Mouse (Mus musculus) ES-Bruce4 (cell line): ENCODE results near the gene Zfp408. TPM values are rescaled to one million over a fixed set of nuclear protein-coding genes. Genes with fewer than 3 reads are reported as not detected.

Experiments
- H3K27ac ChIP-seq: 2 replicates; pipeline ENCODE4 v1.5.1; 2012; ENCODE audit warnings: low read length, inconsistent platforms; ENCODE audit not compliant: insufficient read depth
- H3K27me3 ChIP-seq: 2 replicates; pipeline ENCODE4 v1.6.1; 2012; ENCODE audit warnings: mild to moderate bottlenecking, low read length, inconsistent platforms; ENCODE audit not compliant: control insufficient read depth, poor library complexity, insufficient read depth, severe bottlenecking
- H3K36me3 ChIP-seq: 2 replicates; pipeline ENCODE4 v1.6.1; 2012; ENCODE audit warnings: inconsistent platforms, mild to moderate bottlenecking, low read length, moderate library complexity; ENCODE audit not compliant: control insufficient read depth, poor library complexity, insufficient read depth, severe bottlenecking
- H3K4me1 ChIP-seq: one replicate; pipeline ENCODE4 v1.8.1; 2011; ENCODE audit warnings: low read length; ENCODE audit not compliant: control insufficient read depth, insufficient read depth
- H3K4me3 ChIP-seq: 2 replicates; pipeline ENCODE4 v1.5.1; 2011; ENCODE audit warnings: low read depth, mild to moderate bottlenecking, low read length
- H3K9ac ChIP-seq: 2 replicates; pipeline ENCODE4 v1.6.1; 2012; ENCODE audit warnings: low read depth, mild to moderate bottlenecking, inconsistent platforms; ENCODE audit not compliant: poor library complexity, severe bottlenecking
- H3K9me3 ChIP-seq: replicated peaks from 2 replicates; pipeline ENCODE4 v1.6.1; 2012; ENCODE audit warnings: mild to moderate bottlenecking, low read length, inconsistent platforms; ENCODE audit not compliant: control insufficient read depth, poor library complexity, insufficient read depth, severe bottlenecking
- CTCF ChIP-seq: IDR thresholded peaks from one replicate; pipeline ENCODE4 v1.8.1; 2011; ENCODE audit warnings: low read depth, low read length
- EP300 ChIP-seq: IDR thresholded peaks from 2 replicates; pipeline ENCODE4 v1.6.1; 2011; ENCODE audit warnings: low read depth, low read length; ENCODE audit not compliant: insufficient read depth
- POLR2A ChIP-seq: IDR thresholded peaks from one replicate; pipeline ENCODE4 v1.8.1; 2011; ENCODE audit warnings: low read length; ENCODE audit not compliant: insufficient read depth
- polyA plus RNA-seq: library from polyadenylated mRNA; stranded (reverse); fragments of >200 nt; gene quantifications from 2 replicates; pipeline ENCODE4 v1.2.4, GENCODE M21; 2011; ENCODE audit warnings: low read depth; ENCODE audit not compliant: missing spikeins, insufficient read depth, insufficient read length

Zfp408 gene
- polyA plus RNA-seq, 1 experiment = 14.9 TPM

DNA sequence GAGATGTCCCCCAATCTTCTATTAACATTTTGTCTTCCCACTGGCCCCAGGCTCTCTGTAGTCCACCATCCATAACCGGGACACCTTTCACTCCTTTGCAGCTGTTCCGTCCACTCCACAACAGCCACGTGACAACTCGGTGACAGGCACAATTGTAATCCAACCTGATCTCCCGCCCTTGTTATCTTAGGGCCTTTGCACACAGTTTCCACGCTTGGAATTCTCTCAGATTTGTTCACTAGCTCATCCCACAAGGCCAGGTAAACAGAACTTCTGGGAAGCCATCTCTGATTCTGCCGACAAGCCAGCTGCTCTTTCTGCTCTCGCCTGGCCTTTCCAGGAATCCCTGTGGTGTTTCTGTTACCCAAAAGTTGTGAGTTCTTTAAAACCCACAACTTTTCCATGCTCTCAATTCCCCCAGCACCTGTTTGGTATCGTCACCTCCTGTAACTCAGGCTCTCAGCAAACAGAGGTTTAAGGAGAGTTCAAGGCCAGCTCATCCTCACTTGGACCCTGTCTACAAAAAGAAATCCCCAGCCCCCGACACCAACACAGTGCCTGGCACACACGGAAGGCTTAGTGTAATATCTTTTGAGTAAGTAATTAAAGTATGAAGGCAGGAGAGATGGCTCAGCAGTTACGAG is 16.1 kb downstream of the Zfp408 start:
- Histone ChIP-seq H3K9ac (no peak overlapping the region), H3K4me1 (no peaks in the 10 kb centered on the region), H3K27ac (no peak overlapping the region), H3K4me3 (no peak overlapping the region), H3K36me3 (no peaks in the 10 kb centered on the region), H3K27me3 (no peaks in the 10 kb centered on the region), H3K9me3 (no peaks in the 10 kb centered on the region)
- no peak for TF ChIP-seq EP300
- TF ChIP-seq POLR2A = no peak
- TF ChIP-seq CTCF = no peak

GRCm38 (mm10) chr2:91632316-91632715 is 17.3 kb downstream of the Zfp408 start:
- no peaks in the 10 kb centered on the region for H3K4me1 ChIP-seq
- H3K9ac ChIP-seq = no peak overlapping the region
- no peaks in the 10 kb centered on the region for H3K36me3 ChIP-seq
- TF ChIP-seq POLR2A = no peak
- TF ChIP-seq CTCF = no peak
- no peak for TF ChIP-seq EP300
- H3K27ac ChIP-seq = no peak overlapping the region
- no peak overlapping the region for H3K4me3 ChIP-seq
- no peaks in the 10 kb centered on the region for H3K27me3 ChIP-seq
- no peaks in the 10 kb centered on the region for H3K9me3 ChIP-seq

GRCm38 (mm10) chr2:91631826-91632225 is 17.8 kb downstream of the Zfp408 start:
- TF ChIP-seq CTCF (no peak), POLR2A (no peak), EP300 (no peak)
- H3K27ac ChIP-seq = no peak overlapping the region
- H3K9me3 ChIP-seq = no peaks in the 10 kb centered on the region
- H3K4me1 ChIP-seq = no peaks in the 10 kb centered on the region
- no peak overlapping the region for H3K9ac ChIP-seq
- no peak overlapping the region for H3K4me3 ChIP-seq
- no peaks in the 10 kb centered on the region for H3K36me3 ChIP-seq
- H3K27me3 ChIP-seq = no peaks in the 10 kb centered on the region

DNA sequence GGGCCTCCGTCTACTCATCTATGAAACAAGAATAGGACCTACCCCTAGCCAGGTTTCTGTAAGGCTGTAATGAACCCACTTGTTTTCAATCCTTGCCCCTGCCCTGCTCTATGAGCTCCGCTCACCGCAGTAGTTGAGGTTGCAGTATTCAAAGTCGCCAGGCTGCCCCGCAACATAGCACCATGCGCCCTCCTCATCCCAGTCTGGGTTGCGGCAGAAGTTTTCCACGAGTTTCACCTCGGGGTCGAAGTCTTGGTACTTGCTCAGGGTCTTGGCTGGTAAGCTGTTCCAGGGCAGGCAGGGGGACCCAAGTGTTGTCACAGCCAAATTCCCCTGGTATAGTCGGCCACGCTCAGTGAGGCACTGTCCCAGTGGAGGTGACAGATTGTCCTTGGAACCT is 19.2 kb downstream of the Zfp408 start:
- TF ChIP-seq CTCF (no peak), POLR2A (no peak), EP300 (no peak)
- Histone ChIP-seq H3K4me1 (no peaks in the 10 kb centered on the region), H3K27ac (no peak overlapping the region), H3K27me3 (no peaks in the 10 kb centered on the region), H3K9me3 (no peaks in the 10 kb centered on the region), H3K36me3 (no peaks in the 10 kb centered on the region), H3K9ac (no peak overlapping the region), H3K4me3 (no peak overlapping the region)

DNA sequence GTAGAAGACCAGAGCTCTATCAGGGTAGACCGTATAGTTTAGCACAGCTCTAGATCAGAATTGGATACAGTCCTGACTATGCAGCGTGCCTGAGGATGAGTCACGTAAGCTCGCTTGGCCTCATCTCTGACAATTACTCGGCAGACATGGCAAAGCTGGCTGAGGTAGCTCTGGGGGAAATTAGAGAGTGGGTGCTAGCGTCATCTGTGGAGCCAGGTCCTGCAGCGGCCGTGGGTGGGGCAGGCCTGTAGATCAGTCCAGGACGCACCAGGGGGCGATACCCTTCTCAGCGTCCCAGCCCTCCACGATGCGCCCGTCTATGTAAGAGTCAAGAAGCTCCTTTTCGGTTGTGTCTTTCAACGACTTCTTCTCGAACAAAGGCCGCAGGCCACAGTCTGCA is 19.9 kb downstream of the Zfp408 start:
- H3K9ac ChIP-seq = no peak overlapping the region
- TF ChIP-seq POLR2A = no peak
- TF ChIP-seq CTCF = peak; percentile 53
- no peaks in the 10 kb centered on the region for H3K27me3 ChIP-seq
- no peaks in the 10 kb centered on the region for H3K36me3 ChIP-seq
- H3K27ac ChIP-seq = no peak overlapping the region
- H3K4me3 ChIP-seq = no peak overlapping the region; the same call in 1 of the 2 replicates
- no peaks in the 10 kb centered on the region for H3K9me3 ChIP-seq
- H3K4me1 ChIP-seq = no peaks in the 10 kb centered on the region

GRCm38 (mm10) chr2:91628171-91628570 is 21.4 kb downstream of the Zfp408 start:
- Histone ChIP-seq H3K4me3 (no peak overlapping the region), H3K9me3 (no peaks in the 10 kb centered on the region), H3K36me3 (no peaks in the 10 kb centered on the region; the same call in 1 of the 2 replicates), H3K27ac (no peak overlapping the region), H3K27me3 (no peaks in the 10 kb centered on the region), H3K4me1 (no peaks in the 10 kb centered on the region), H3K9ac (no peak overlapping the region)
- TF ChIP-seq CTCF = no peak
- no peak for TF ChIP-seq POLR2A
- TF ChIP-seq EP300 = no peak
